Mouse (Mus musculus) embryonic facial prominence, embryonic 10.5 days (tissue): ENCODE results near the gene Prr12. TPM values are rescaled to one million over a fixed set of nuclear protein-coding genes. Genes with fewer than 3 reads are reported as not detected.

ENCODE experiments used
- DNase-seq: peaks from one replicate; pipeline ENCODE4 v3.0.0-alpha.2; 2017; ENCODE audit warnings: low spot score
- H3K27ac ChIP-seq: fragments of 300-500 bp; sonication (generic); replicated peaks from 2 replicates; pipeline ENCODE4 v1.5.1; 2016; ENCODE audit warnings: mild to moderate bottlenecking
- H3K27me3 ChIP-seq: fragments of 300-500 bp; sonication (generic); replicated peaks from 2 replicates; pipeline ENCODE4 v1.6.1; 2016; ENCODE audit warnings: low read depth, mild to moderate bottlenecking; ENCODE audit not compliant: poor library complexity, severe bottlenecking
- H3K36me3 ChIP-seq: fragments of 300-500 bp; sonication (generic); replicated peaks from 2 replicates; pipeline ENCODE4 v1.6.1; 2016; ENCODE audit warnings: mild to moderate bottlenecking, moderate library complexity
- H3K4me1 ChIP-seq: fragments of 300-500 bp; sonication (generic); 2 replicates; pipeline ENCODE4 v1.6.1; 2016
- H3K4me3 ChIP-seq: fragments of 300-500 bp; sonication (generic); 2 replicates; pipeline ENCODE4 v1.5.1; 2016; ENCODE audit warnings: mild to moderate bottlenecking, moderate library complexity
- H3K9me3 ChIP-seq: fragments of 300-500 bp; sonication (generic); 2 replicates; pipeline ENCODE4 v1.6.1; 2016; ENCODE audit warnings: mild to moderate bottlenecking
- WGBS: fragments of 180-500 bp; shearing (Covaris S2); methylation state at CpG from one replicate; pipeline ENCODE4 v1.1.7; 2016; 5-methylcytosine and 5-hydroxymethylcytosine counted together
- polyA plus RNA-seq: library from polyadenylated mRNA; unstranded; fragments of >200 nt; fragmentation: Nextera tagmentation; extraction: Ambion mirVana; gene quantifications from 2 replicates; pipeline ENCODE4 v1.2.1, GENCODE M21; 2016

Gene Prr12
- polyA plus RNA-seq, 1 experiment from 2014 or later = 14.9 TPM

GRCm38 (mm10) chr7:45045741-45046140 lies 6.9 kb downstream of the Prr12 start:
- 92% methylated on average over 22 of the region's 22 CpGs for WGBS
- H3K4me3 ChIP-seq = peak overlapping the region; percentile 25; the same call in 1 of the 2 replicates
- DNase-seq = no peak
- H3K9me3 ChIP-seq = no peaks in the 10 kb centered on the region
- H3K27ac ChIP-seq = no peak overlapping the region
- no peaks in the 10 kb centered on the region for H3K27me3 ChIP-seq
- peaks cover 27% of the 10 kb centered on the region for H3K4me1 ChIP-seq
- peaks cover 100% of the 10 kb centered on the region for H3K36me3 ChIP-seq

- WGBS = 95% methylated on average over 14 of the region's 14 CpGs
- Histone ChIP-seq H3K9me3 (no peaks in the 10 kb centered on the region), H3K4me1 (peaks cover 10% of the 10 kb centered on the region), H3K27ac (no peak overlapping the region), H3K36me3 (peaks cover 100% of the 10 kb centered on the region), H3K4me3 (peak overlapping the region; percentile 6; the same call in 1 of the 2 replicates), H3K27me3 (no peaks in the 10 kb centered on the region)
- no peak for DNase-seq
These were observed 9.4 kb downstream of the Prr12 start for GRCm38 (mm10) chr7:45043307-45043706.

DNA sequence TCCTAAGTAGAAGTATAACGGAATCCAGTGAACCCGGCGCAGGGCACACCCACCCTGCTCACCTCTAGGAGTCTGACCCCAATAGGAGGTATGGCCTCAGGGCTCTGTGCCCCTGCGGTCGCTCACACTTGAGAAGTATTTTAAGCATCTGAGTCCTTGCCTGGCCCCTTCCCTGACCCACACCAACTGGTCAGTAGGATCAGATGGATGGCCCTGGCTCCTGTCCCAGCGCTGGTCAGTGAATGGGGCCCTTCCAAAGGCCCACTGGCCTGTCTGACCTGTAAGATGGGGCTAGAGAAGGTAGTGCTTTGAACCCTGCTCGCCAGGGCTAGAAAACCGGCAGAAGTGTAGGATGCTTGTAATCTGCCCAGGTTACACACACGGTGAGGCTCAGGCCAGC lies 11.8 kb downstream of the Prr12 start:
- Histone ChIP-seq H3K36me3 (peaks cover 100% of the 10 kb centered on the region), H3K27me3 (no peaks in the 10 kb centered on the region), H3K9me3 (no peaks in the 10 kb centered on the region), H3K4me1 (no peaks in the 10 kb centered on the region), H3K27ac (no peak overlapping the region), H3K4me3 (no peak overlapping the region)
- WGBS = 93% methylated on average over 9 of the region's 9 CpGs
- DNase-seq = no peak

- DNase-seq = no peak
- no peaks in the 10 kb centered on the region for H3K9me3 ChIP-seq
- no peak overlapping the region for H3K4me3 ChIP-seq
- no peak overlapping the region for H3K27ac ChIP-seq
- H3K27me3 ChIP-seq = no peaks in the 10 kb centered on the region
- no peaks in the 10 kb centered on the region for H3K4me1 ChIP-seq
- peaks cover 100% of the 10 kb centered on the region for H3K36me3 ChIP-seq
- WGBS = 94% methylated on average over 9 of the region's 9 CpGs
These were observed 14.3 kb downstream of the Prr12 start for GRCm38 (mm10) chr7:45038411-45038810.

GRCm38 (mm10) chr7:45037720-45038361 lies 14.8 kb downstream of the Prr12 start:
- Histone ChIP-seq H3K4me3 (0 out of 2 replicates have a peak overlapping the region, but pooled peaks have one; percentile 21), H3K9me3 (no peaks in the 10 kb centered on the region), H3K36me3 (peaks cover 100% of the 10 kb centered on the region), H3K27me3 (no peaks in the 10 kb centered on the region), H3K4me1 (no peaks in the 10 kb centered on the region), H3K27ac (no peak overlapping the region)
- 73% methylated on average over 7 of the region's 7 CpGs for WGBS
- peak; percentile 65 for DNase-seq

DNA sequence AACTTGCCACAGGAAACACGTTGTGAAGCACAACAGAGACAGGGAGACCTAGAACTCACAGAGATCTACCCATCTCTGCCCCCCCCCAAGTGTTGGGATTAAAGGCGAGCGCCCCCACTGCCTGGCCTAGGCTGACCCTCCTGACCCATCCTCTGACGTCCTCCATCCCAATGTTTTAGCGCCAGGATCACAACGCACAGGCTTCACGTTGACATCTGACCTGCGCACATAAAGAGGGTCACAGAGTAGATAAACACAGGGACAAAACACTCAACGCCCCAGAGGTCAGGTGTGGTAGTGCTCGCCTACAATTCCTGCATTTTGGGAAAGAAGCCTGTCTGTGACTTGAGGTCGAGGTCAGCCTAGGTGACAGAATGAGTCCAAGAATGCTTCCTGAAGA lies 16.0 kb downstream of the Prr12 start:
- H3K4me1 ChIP-seq = no peaks in the 10 kb centered on the region
- H3K9me3 ChIP-seq = no peaks in the 10 kb centered on the region
- H3K4me3 ChIP-seq = no peak overlapping the region
- WGBS = 87% methylated on average over 11 of the region's 11 CpGs
- H3K36me3 ChIP-seq = peaks cover 100% of the 10 kb centered on the region
- H3K27ac ChIP-seq = no peak overlapping the region
- no peaks in the 10 kb centered on the region for H3K27me3 ChIP-seq
- no peak for DNase-seq

DNA sequence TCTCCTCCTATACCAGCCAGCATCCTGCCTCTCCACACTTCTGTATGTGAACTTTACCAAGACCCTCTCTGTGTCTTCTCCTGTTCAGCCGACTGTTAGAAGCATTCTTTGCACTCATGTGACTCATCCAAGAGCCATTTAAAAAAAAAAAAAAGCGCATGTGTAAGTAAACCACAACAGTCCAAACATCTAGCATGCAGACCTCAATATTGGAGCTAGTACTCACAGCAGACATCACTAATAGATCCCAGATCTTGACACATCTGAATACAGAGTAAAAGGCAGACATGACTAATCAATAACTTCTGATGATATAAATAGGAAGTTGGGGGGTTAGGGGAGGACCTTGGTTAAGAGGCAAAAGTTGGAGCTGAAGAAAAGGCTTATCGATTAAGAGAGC lies 17.1 kb downstream of the Prr12 start:
- Histone ChIP-seq H3K4me1 (no peaks in the 10 kb centered on the region), H3K9me3 (no peaks in the 10 kb centered on the region), H3K36me3 (peaks cover 100% of the 10 kb centered on the region), H3K4me3 (no peak overlapping the region), H3K27me3 (no peaks in the 10 kb centered on the region), H3K27ac (no peak overlapping the region)
- DNase-seq = no peak
- WGBS = 87% methylated on average over 3 of the region's 3 CpGs

GRCm38 (mm10) chr7:45033722-45034359 lies 18.8 kb downstream of the Prr12 start:
- H3K4me3 ChIP-seq = no peak overlapping the region
- no peaks in the 10 kb centered on the region for H3K4me1 ChIP-seq
- WGBS = 95% methylated on average over 19 of the region's 19 CpGs
- H3K27me3 ChIP-seq = no peaks in the 10 kb centered on the region
- DNase-seq = no peak
- H3K27ac ChIP-seq = no peak overlapping the region
- peaks cover 100% of the 10 kb centered on the region for H3K36me3 ChIP-seq
- H3K9me3 ChIP-seq = no peaks in the 10 kb centered on the region

DNA sequence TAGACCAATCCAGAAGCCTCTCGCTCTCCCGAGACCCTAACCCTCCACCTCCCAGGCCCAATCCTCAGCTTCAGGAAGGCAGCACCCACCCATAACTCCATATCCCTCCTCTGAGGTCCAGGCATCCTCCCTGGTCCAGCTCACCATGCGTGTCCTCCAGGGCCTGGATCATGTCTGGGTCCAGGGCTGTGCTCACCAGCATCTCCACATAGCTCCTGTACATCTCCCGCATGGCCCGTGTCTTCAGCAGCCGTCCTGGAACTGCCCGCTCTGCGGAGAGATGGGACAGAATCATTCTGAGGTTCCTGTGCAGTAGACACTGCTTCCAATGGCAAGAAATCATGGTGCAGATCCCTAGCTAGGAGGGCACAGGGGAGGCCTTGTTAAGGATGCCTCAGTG lies 21.8 kb downstream of the Prr12 start:
- no peak for DNase-seq
- WGBS = 96% methylated on average over 8 of the region's 8 CpGs
- H3K36me3 ChIP-seq = peaks cover 98% of the 10 kb centered on the region

GRCm38 (mm10) chr7:45029995-45030394 lies 22.7 kb downstream of the Prr12 start:
- WGBS = 95% methylated on average over 6 of the region's 6 CpGs
- Histone ChIP-seq H3K4me3 (no peak overlapping the region), H3K4me1 (peaks cover 15% of the 10 kb centered on the region), H3K27me3 (no peaks in the 10 kb centered on the region), H3K9me3 (no peaks in the 10 kb centered on the region), H3K27ac (no peak overlapping the region), H3K36me3 (peaks cover 89% of the 10 kb centered on the region)
- no peak for DNase-seq

More for the DNA sequence above, 21.8 kb downstream of the Prr12 start:
- Histone ChIP-seq H3K4me3 (no peak overlapping the region), H3K4me1 (peaks cover 11% of the 10 kb centered on the region), H3K9me3 (no peaks in the 10 kb centered on the region), H3K27ac (no peak overlapping the region), H3K27me3 (no peaks in the 10 kb centered on the region)

GRCm38 (mm10) chr7:45028351-45028750 lies 24.3 kb downstream of the Prr12 start:
- Histone ChIP-seq H3K36me3 (peaks cover 73% of the 10 kb centered on the region), H3K4me3 (no peak overlapping the region), H3K9me3 (no peaks in the 10 kb centered on the region), H3K27me3 (no peaks in the 10 kb centered on the region), H3K27ac (no peak overlapping the region), H3K4me1 (peaks cover 15% of the 10 kb centered on the region)
- DNase-seq = no peak
- WGBS = 95% methylated on average over 11 of the region's 11 CpGs

- WGBS = 93% methylated on average over 9 of the region's 9 CpGs
- Histone ChIP-seq H3K4me3 (no peak overlapping the region), H3K36me3 (peaks cover 67% of the 10 kb centered on the region), H3K27me3 (no peaks in the 10 kb centered on the region), H3K4me1 (peaks cover 15% of the 10 kb centered on the region), H3K27ac (no peak overlapping the region), H3K9me3 (no peaks in the 10 kb centered on the region)
- no peak for DNase-seq
These were observed 24.9 kb downstream of the Prr12 start for GRCm38 (mm10) chr7:45027761-45028160.

DNA sequence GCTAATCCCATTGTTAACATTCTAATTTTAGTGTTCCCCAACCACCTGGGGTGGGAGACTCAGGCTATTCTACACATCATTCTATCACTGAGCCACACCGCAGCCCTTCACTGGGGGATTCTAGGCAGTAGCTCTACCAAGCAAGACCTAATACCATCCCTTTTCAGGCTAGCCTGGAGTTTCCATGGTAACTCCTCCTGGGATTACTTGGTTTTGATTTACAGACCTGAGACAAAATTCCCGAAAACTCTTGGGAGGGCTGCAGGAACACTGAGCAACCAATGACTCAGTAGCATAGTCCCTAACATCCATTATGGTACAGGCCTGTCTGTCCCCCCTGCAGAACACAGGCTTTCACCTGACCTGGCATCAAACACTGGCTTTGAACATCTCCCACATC lies 26.4 kb downstream of the Prr12 start:
- Histone ChIP-seq H3K9me3 (no peaks in the 10 kb centered on the region), H3K27ac (no peak overlapping the region), H3K36me3 (peaks cover 52% of the 10 kb centered on the region), H3K4me1 (peaks cover 16% of the 10 kb centered on the region), H3K4me3 (no peak overlapping the region), H3K27me3 (no peaks in the 10 kb centered on the region)
- no peak for DNase-seq
- WGBS = 66% methylated on average over 2 of the region's 2 CpGs
